Mouse (Mus musculus) hindlimb bud, embryonic 11.5 days (tissue): ENCODE measurements around the gene Gcsh.

Source experiments
- DNase-seq: peaks from one replicate; pipeline ENCODE4 v3.0.0-alpha.2; 2012; ENCODE audit warnings: low read depth, low spot score; ENCODE audit errors: extremely low spot score

Gcsh gene

GRCm38 (mm10) chr8:116993095-116993867, at the start of gene Gcsh:
Gene Gcsh, minus strand, starts transcription at chr8:116993537.
- DNase-seq = peak; percentile 93

- no peak for DNase-seq
Measured at GRCm38 (mm10) chr8:117039843-117040242, 46.5 kb upstream of the Gcsh start.

- no peak for DNase-seq
Measured at GRCm38 (mm10) chr8:117037374-117037935, 44.1 kb upstream of the Gcsh start.

- no peak for DNase-seq
Measured at GRCm38 (mm10) chr8:117033393-117033792, 40.1 kb upstream of the Gcsh start.

- no peak for DNase-seq
Measured at GRCm38 (mm10) chr8:117032609-117033008, 39.3 kb upstream of the Gcsh start.

- DNase-seq = no peak
Measured at GRCm38 (mm10) chr8:117031476-117031875, 38.1 kb upstream of the Gcsh start.

- DNase-seq = no peak
Measured at GRCm38 (mm10) chr8:117028686-117029085, 35.3 kb upstream of the Gcsh start.

GRCm38 (mm10) chr8:117027601-117028000, 34.3 kb upstream of the Gcsh start:
- no peak for DNase-seq

- DNase-seq = no peak
Measured at GRCm38 (mm10) chr8:117022297-117022993, 29.1 kb upstream of the Gcsh start.

GRCm38 (mm10) chr8:117019323-117020275, 26.3 kb upstream of the Gcsh start:
- DNase-seq = no peak

GRCm38 (mm10) chr8:117017896-117018295, 24.6 kb upstream of the Gcsh start:
- no peak for DNase-seq

GRCm38 (mm10) chr8:117017006-117017405, 23.7 kb upstream of the Gcsh start:
- no peak for DNase-seq

GRCm38 (mm10) chr8:117015670-117016069, 22.3 kb upstream of the Gcsh start:
- DNase-seq = no peak

- DNase-seq = no peak
Measured at GRCm38 (mm10) chr8:117011366-117011765, 18.0 kb upstream of the Gcsh start.

GRCm38 (mm10) chr8:116994016-116994716, 829 bp upstream of the Gcsh start:
- no peak for DNase-seq

- DNase-seq = no peak
Measured at GRCm38 (mm10) chr8:116992176-116992971, 963 bp downstream of the Gcsh start.

- no peak for DNase-seq
Measured at GRCm38 (mm10) chr8:116991241-116991640, 2.1 kb downstream of the Gcsh start.

- no peak for DNase-seq
Measured at GRCm38 (mm10) chr8:116989842-116990241, 3.5 kb downstream of the Gcsh start.

GRCm38 (mm10) chr8:116980117-116980516, 13.2 kb downstream of the Gcsh start:
- peak; percentile 41 for DNase-seq
